ENCODE assay signal across 11 mouse cellular contexts in the genomic region with DNA sequence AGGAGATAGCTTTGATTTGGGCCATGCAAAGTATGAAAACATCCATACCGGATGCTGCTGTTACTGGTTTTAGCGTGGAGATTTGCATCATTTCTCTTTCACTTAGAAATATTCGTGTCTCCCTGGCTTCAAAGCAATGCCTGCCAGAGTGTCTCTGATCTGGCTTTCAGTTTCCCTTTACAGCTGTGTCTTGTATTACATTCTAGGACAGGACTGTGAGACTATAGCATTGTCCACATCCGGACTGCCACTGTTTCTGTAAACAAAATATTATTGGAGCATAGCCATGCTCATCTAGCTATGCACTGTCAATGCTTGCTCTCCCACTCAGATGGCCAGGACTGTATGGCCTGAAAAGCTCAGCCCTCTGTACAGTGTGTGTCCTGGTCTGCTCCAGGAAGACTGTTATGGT.
A peak's percentile ranks its signal among the peaks of the same experiment; 100 is the strongest.
DNase-seq lines count a peak whose midpoint lies in the region; ATAC-seq lines count a peak whose summit lies in the region.
"Had no signal": no experiment of that assay in that cellular context is flagged by ENCODE, and none has a peak within 500 bp of the region (broad histone marks: within the 10 kb centered on the region; RNA-seq: fewer than 3 reads in every experiment).

No protein-coding gene starts in this region.

- no peak overlapping the region for H3K4me3 ChIP-seq in liver, embryonic 15.5 days (replicated peaks)
- H3K4me3 ChIP-seq: embryonic facial prominence, embryonic 12.5 days had no signal

- H3K4me2 ChIP-seq in liver, embryonic 15.5 days, result no peak overlapping the region
- H3K4me2 ChIP-seq: embryonic facial prominence, embryonic 12.5 days had no signal

- no peaks in the 10 kb centered on the region for H3K27me3 ChIP-seq in liver, embryonic 15.5 days
- H3K27me3 ChIP-seq: embryonic facial prominence, embryonic 12.5 days had no signal

- H3K9ac ChIP-seq in liver, embryonic 15.5 days, result no peak overlapping the region
- H3K9ac ChIP-seq: embryonic facial prominence, embryonic 12.5 days; liver, embryonic 14.5 days had no signal

- no peak for ATAC-seq in liver, embryonic 15.5 days (ENCODE audit: insufficient read depth)
- ATAC-seq in monocyte, adult 5-6 weeks (replicated peaks; ENCODE audit: insufficient number of reproducible peaks, low FRiP score, low TSS enrichment, poor library complexity, severe bottlenecking), result peak; percentile 31; the same call in 1 of the 2 replicates

- peak overlapping the region; percentile 6; the same call in 1 of the 2 replicates for H3K27ac ChIP-seq in liver, embryonic 15.5 days (replicated peaks)
- H3K27ac ChIP-seq: embryonic facial prominence, embryonic 12.5 days; liver, embryonic 14.5 days had no signal

- 56% methylated on average over 4 of the region's 4 CpGs for WGBS in liver, embryonic 15.5 days (ENCODE audit: insufficient replicate concordance)

- no peaks in the 10 kb centered on the region for H3K4me1 ChIP-seq in liver, embryonic 15.5 days (replicated peaks)

- no peaks in the 10 kb centered on the region for H3K36me3 ChIP-seq in liver, embryonic 15.5 days (replicated peaks)
- H3K36me3 ChIP-seq: embryonic facial prominence, embryonic 12.5 days had no signal

- no peaks in the 10 kb centered on the region for H3K9me3 ChIP-seq in liver, embryonic 15.5 days (replicated peaks)
- H3K9me3 ChIP-seq: embryonic facial prominence, embryonic 12.5 days had no signal

- DNase-seq in heart, adult 9 months (ENCODE audit: low spot score in 2 of 2), result peak; percentile 15 to 33
- no peak for DNase-seq in heart, postnatal 4 days
- no peak for DNase-seq in liver
- peak; percentile 78 for DNase-seq in T-cell, adult 2 months (ENCODE audit: low spot score)
- no peak for DNase-seq in layer of hippocampus, adult 9-10 months (ENCODE audit: low spot score)
- DNase-seq in cerebellum, postnatal 25 days, result no peak
- DNase-seq: layer of hippocampus, adult 9-11 months had no signal

Comparison
In these comparisons a context has a peak if more than half of its experiments do, and no peak if none do; other contexts are left out.
1. DNase-seq: peak in heart, adult 9 months (2 of 2) and T-cell, adult 2 months (single experiment); none in heart, postnatal 4 days (single experiment), liver (single experiment), layer of hippocampus, adult 9-10 months (single experiment) and cerebellum, postnatal 25 days (0 of 2).